Mouse (Mus musculus) lung, postnatal 14 days (tissue): ENCODE results near the gene Ttc6.

Experiments
- DNase-seq: peaks from one replicate; pipeline ENCODE4 v3.0.0; 2021

Gene Ttc6

DNA sequence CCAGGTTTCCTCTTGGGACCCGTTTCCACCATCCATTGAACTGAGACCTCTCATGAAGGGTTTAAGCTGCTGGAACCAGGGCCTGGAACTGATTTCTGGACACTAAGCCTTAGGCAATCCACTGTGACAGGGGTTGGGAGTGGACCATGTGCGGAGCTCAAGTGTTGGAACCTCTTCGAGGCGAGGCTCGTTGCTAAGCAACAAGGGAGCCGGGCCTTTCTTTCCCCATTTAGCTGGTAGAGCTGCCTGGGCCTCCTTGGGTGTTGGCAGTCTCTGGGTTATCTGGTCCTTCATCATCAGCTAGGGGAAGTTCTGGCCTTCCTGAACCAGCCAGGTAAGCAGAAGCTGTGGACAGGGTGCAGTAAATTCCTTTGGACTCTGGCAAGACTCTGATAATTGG lies at the start of gene Ttc6:
Gene Ttc6, plus strand, starts transcription at position 205 of the 400 bp plus-strand sequence.
- no peak for DNase-seq

DNA sequence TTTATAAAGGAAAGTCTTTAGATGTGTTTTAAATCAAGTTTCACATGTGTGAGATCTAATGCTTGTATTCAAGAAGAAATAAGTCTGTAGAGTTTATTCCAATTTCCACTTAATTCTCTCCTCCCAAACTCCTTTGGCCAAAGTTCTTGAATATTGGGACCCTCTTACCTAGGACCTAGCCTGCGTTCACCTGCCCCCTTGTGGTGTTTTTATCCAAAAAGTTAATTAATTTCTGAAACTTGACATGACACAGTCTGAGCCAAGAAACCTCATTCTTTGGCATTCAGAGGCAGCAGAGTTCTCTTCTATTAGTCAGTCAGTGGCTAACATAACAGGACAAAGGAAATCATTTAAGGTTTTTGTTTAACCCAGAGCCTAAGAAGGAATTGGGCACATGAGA lies 49.4 kb upstream of the Ttc6 start:
- DNase-seq, result no peak

GRCm38 (mm10) chr12:57515702-57516377 lies 48.1 kb upstream of the Ttc6 start:
- no peak for DNase-seq

DNA sequence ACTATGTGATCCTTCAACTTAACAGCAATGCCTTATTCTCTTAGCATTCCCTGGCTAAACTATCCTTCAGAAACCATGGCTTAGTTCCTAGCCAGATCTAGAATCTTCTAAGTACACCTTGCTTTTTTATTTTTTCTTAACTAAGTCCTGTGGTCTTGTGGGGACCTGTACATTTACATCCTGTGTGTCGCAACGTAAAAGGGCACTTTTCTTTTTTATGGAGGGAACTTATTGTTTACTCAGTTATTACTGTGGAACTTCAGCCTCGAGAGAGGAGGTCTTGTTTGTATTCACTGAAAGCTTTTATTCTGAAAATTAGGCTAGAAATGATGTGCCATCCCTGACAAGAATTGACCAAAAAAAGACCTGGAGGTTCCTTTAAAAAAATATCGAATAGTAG lies 35.6 kb upstream of the Ttc6 start:
- no peak for DNase-seq

GRCm38 (mm10) chr12:57530474-57530873 lies 33.4 kb upstream of the Ttc6 start:
- DNase-seq, result no peak

DNA sequence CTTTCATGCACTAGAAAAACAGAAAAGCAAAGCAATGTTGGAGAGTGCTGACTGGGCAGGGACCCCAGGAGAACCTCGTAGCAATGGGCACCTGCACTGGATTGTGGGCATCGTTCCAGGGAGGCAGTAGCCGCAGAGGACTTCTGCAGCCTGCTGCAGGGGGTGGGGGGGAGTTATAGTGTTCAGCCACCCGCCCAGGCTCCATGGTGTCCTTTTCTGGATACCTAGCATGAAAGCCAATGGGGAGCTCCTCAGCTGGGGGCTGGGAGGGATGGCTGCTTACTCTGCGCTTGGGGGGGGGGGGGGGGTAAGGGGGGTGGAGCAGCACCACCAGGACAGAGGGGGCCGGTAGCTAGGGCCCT lies 29.4 kb upstream of the Ttc6 start:
- peak; percentile 28 for DNase-seq

DNA sequence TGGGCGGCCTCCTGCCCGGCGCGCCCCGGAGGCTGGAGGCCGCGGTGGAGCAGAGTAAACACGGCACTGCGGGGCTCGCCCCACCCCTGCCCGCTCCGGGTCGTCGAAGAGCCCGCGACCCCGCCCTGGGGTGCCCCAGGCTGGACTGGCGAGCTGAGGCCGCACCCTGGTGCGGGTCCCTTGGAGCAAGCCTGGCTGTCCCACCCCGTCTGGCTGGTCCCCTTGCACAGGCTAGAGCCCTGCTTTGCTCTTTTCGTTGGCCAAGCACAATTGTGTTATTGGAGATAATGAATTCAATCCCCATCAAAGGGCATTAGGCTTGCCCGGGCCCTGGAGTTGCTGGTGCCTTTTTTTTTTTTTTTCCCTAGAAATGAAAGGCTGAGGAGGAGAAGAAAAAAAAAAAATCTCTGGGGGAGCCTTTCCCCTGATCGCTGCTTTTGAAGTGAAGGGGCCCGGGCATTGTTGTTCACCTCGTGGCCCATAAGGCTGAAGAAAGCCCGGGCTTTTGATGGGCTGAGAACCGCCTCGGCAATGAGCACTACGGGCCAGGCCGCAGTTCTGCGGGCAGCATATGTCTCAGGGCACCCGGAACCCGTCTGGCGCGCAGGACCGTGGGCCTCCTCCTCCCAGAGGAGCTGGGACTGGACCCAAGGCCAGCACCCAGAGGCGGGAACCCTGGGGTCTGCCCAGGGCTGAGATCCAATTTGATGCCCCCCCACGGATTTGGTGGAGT lies 28.9 kb upstream of the Ttc6 start:
- peak; percentile 32 for DNase-seq

- DNase-seq, result peak; percentile 30
Observed at GRCm38 (mm10) chr12:57536056-57536908, 27.6 kb upstream of the Ttc6 start.

DNA sequence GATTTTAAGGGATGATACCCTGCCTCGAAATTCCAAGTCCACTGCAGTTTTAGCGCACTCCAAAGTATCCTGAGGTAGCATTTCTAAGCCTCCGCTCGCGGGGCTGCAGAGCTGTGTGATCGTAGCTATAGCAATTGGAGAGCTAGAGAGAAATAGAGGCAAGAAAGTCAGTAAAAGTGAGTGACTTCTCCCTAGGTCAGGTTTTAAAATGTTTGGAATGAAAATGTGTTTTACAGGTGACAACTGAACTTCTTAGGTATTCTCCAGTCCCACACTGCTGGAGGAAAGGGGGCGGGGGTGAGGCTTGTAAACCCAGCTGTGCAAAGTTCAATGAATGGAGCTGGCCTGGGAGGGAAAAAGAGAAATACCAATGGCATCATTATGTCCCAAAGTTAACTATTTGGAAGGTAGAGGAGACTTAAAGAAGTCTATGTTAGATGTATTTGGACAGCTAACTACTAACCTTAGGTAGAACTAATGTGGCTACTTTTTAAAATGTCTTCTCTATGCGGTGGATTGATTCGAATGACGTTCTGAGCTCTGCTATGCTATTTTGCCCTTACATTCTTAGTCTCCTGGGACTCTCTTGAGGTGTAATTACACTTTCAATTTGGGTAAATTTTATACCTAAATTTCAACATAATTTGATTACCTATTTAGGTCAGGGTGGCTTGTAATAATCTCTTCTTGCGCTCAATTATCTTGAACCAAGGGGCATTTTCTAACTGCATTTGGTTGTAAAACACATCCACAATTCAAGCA lies 26.8 kb upstream of the Ttc6 start:
- DNase-seq, result peak; percentile 10

DNA sequence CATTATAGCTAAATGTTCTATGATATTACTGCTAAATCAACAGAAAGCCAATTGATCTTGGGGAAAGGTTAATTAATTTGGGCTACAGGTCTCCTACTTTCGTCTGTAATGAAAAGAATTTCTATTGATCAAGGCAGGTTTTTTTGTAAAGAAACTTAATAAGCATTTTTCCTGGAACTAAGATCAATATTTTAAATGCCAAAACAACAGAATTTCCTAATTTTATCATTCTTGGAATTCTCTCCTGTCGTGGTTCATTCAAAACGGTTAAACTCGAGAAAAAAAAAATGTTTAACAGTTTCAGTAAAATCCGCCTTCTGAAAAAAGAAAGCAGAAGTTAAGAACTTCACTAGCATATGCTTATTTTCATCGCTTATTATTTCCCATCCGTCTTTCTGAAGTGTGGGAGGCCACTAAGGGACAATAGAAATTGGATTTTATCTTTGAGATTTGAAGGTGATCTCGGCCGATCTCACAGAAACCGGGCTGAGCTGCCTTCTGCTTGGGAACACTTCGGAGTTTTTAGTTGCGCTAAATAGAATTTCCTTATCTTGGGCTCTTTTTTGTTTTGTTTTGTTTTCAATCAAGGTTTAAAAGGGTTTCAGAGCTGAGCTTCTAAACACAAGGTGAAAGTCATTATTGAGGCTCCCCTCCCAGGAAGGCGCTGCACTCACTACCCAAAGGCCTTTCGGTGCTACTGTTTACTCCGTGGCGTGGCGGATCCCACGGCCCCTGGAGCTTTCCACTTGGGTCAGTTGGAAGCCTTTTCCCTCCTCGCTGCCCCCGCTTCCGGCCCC lies 25.9 kb upstream of the Ttc6 start:
- DNase-seq, result peak; percentile 14

DNA sequence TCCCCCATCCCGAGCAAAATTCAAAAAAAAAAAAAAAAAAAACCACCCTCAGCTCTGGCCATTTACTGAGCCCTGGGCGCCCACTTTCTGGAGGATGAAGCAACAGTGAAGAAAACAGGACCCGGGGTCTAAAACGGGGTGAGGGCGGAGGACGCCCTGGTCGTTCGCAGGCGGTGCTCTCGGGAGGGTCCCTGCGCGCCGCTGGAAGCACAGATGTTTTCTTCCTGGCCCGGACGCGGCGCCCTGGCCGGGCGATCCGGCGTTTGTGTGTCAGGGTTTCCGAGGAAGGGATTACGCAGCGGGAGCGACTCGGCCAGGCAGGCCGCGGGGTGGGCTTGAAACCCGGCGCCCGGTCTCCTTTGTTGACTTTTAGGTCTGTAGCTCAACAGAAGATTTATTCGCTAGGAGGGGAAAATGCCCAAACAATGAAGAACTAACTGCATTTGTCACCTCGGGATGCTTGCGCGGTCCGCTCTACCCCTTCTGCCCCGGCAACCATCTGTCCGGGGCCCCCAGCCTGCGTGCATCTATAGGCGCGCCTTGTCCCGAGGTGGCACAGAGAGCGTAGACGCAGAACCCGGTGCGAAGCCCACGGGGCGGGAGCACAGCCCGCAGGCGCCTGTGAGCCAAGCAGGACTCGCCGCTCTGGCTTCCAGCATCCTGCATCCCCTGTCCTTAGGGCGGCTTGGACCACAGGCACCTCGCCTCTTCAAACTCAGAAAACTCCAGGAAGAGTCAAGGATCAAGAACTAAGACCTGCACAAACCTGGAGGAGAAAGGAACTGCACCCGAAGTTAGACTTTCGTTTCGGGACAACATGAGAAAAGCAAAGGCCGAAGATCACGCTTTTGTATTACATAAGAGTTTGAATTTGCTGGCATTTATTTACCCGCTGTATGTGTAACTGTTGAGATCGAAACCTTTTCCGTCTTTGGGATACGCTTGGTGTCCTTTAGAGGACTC lies 25.0 kb upstream of the Ttc6 start:
- peak; percentile 22 for DNase-seq

- DNase-seq, result peak; percentile 13
Observed at GRCm38 (mm10) chr12:57539551-57539985, 24.3 kb upstream of the Ttc6 start.

GRCm38 (mm10) chr12:57541118-57541517 lies 22.8 kb upstream of the Ttc6 start:
- peak; percentile 1 for DNase-seq

DNA sequence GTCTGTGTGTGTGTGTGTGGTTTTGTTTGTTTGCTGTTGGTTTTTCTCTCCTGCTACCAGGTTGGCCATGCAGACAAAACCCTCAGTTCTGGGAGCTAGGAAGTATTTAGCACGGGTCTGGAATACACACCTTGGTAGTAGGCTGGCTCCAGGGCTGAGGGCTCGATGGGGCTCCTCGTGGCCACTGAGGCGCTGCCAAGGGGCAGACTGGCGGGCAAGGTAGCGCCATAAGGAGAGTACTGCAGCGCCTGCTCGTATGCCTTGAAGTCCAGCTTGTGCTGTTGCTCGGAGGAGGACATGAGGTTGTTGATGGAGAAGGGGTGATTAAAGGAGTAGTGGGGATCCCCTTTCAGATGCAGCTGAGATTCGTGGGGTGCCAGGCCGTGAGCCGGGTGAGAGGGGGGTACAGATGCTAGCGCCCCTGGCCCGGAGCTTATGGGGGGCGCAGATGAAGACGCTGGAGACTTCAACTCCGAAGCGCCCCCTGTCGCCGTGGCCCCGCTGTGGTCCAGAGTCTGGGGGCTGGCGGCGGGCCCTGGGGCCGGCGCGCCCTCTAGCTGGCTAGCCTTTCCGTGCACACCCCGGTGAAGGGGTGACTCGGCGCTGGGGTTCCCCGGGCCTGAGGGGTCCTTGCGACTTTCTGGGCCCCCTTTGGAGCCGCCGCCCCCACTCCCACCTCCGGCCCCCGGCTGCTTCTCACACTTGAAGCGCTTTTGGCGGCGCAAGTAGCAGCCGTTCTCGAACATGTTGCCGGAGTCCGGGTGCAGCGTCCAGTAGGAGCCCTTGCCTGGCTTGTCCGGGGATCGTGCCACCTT lies 21.8 kb upstream of the Ttc6 start:
- peak; percentile 55 for DNase-seq

DNA sequence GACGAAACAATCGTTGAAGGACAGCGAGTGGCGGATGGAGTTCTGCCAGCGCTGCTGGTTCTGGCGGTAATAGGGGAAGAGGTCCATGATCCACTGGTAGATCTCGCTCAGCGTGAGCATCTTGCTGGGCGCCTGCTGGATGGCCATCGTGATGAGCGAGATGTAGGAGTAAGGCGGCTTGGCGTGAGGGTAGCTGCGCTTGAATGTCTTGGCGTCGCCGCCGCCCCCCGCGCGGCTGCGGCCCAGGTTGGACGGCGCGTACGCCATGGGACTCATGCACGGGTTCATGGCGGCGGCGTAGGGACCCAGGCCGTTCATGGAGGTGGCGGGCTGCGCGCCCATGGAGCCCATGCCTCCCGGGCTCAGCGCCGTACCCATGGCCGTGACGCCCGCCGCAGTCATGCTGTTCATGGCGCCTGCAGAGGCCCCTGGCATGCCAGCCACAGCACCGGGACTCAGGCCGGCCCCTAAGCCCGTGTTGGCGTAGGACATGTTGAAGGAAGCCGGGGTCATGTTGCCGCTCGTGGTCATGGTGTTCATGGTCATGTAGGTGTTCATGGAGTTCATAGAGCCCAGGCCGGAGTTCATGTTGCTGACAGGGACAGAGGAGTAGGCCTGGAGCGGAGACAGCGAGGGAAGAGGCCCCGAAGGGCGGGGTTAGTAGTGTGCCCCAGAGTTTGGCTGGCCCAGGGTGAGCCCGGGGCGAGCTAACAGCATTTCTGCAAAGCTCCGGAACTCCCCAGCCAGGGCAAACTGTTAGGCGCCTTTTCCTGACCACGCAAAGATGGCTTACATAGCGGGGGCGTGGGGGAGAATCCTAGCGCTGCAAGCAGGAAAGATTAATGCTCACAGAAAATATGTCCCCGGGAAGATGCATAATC lies 20.9 kb upstream of the Ttc6 start:
- DNase-seq, result peak; percentile 31

- peak; percentile 7 for DNase-seq
Observed at GRCm38 (mm10) chr12:57543627-57543991, 20.3 kb upstream of the Ttc6 start.

GRCm38 (mm10) chr12:57544641-57545370 lies 19.1 kb upstream of the Ttc6 start:
- DNase-seq, result peak; percentile 77
